Mouse (Mus musculus) layer of hippocampus, adult 9-11 months (tissue): Measurements from ENCODE around the gene Spata25.
A peak's percentile ranks its signal among the peaks of the same experiment; 100 is the strongest.
"Not testable (repeated sequence)": the region's sequence is repeated elsewhere in the genome, so short reads cannot be mapped to it uniquely, and the experiment has no call there.

Experiments used
- DNase-seq: peaks from one replicate; pipeline ENCODE4 v3.0.0; 2022

Gene Spata25

GRCm38 (mm10) chr2:164803921-164804313, 24.4 kb downstream of the Spata25 start:
- no peak for DNase-seq

DNA sequence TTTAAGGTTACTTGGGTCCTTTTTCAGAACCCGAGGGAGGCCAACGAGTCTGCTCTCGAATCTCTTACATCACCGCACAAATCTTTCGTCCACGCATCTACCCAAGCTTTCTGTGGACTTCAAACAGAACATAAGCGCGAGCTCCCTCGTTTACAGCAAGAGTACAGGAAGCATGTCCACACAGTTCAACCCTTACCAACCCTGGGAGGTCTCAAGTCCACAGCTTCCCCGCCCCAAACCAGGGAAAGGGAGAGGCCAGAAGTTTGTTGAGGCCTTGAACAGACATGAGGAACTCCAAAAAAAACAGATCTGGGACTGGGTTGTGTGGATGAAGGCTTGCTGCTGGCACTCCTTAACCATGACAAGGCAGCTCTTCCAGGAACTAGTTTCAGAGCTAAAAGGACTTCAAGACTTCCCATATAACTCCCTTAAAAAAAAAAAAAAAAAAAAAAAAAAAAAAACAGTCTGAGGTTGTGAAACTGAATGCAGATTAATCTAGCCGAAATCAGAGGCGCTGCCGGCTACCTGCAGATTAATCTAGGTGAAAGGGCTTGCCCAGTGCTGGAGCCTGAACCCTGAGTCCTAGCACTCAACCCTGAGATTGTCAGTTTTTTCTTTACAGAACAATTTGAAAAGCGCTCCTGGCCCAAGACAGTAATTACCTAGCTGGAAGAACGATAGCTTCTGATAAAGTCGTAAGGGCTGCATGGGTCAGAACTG, 25.0 kb downstream of the Spata25 start:
- DNase-seq, result no peak

GRCm38 (mm10) chr2:164800252-164801004, 27.9 kb downstream of the Spata25 start:
- no peak for DNase-seq

DNA sequence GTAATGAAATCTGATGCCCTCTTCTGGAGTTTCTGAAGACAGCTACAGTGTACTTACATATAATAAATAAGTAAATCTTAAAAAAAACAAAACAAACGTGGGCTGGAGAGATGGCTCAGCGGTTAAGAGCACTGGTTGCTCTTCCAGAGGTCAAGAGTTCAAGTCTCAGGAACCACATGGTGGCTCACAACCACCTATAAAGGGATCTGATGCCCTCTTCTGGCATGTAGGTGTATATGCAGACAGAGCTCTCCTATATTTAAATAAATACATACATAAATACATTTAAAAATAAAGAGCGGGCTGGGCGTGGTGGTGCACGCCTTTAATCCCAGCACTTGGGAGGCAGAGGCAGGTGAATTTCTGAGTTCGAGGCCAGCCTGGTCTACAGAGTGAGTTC, 29.8 kb downstream of the Spata25 start:
- DNase-seq, result not testable (repeated sequence)

DNA sequence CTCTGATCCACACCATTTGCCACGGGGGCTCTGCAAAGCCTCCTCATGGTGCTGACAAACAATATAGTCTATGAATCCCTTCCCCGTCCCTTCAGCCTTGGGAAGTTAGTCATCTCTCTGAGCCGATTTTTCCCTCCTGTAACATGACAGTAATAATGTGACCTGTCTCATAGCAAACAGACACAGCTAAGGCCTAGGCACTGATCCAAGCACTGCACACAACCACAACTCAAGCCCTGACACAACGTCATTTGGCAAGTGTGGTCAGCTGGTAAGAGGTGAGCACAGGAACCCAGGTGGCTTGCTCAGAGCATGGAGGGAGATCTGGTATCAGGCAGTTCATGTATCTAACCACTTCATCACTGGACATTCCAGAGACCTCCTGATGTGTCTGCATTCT, 32.5 kb downstream of the Spata25 start:
- DNase-seq, result no peak

DNA sequence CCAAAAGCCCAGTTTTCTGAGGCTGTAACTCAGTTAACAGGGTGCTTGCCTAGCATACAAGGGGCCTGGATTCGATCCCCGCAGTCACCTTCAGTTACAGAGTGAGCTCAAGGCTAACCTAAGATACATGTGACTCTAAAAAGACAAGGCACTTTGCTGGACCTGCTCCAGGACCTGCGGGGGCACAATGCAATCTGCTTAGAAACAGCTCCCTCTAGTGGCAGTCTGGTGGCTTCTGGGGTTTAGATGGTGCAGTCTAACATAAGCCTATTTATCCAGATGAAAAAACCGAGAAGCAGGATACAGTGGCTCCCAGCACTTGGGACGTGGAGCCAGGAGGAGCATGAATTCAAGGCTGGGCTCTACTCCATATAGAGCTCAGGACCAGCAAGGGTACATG, 34.0 kb downstream of the Spata25 start:
- DNase-seq, result peak; percentile 84

GRCm38 (mm10) chr2:164793772-164794171, 34.6 kb downstream of the Spata25 start:
- DNase-seq, result no peak

DNA sequence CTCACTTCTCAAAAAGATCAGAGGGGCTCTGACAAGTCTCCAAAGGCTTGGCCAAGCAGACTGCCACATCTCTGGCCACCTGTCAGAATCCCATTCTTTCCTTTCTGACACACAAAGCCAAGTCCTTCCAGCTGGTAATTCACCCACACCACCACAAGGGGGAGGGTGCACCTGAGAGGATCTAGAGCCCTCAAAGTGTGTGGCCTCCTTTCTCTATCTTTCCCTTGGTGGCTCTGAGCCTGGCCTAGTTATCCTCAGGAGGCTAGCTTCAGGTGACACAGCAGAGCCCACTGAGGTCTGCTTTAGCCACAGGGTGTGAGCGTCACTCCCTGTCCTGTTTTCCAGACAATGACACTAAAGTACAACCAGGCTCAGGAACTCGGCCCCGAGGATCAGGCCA, 35.1 kb downstream of the Spata25 start:
- DNase-seq, result peak; percentile 47

- no peak for DNase-seq
These were observed 35.7 kb downstream of the Spata25 start for GRCm38 (mm10) chr2:164792400-164793190.

DNA sequence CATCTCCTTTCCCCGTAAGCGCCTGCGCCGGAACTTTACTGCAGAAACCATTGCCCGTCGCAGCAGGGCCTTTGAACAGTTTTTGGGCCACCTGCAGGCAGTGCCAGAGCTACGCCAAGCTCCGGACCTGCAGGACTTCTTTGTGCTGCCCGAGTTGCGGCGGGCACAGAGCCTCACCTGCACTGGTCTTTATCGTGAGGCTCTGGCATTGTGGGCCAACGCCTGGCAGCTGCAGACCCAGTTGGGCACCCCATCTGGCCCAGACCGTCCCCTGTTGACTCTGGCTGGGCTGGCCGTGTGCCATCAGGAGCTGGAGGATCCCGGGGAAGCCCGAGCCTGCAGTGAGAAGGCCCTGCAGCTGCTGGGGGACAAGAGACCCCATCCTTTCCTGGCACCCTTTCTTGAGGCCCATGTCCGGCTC, 36.5 kb downstream of the Spata25 start:
- DNase-seq, result no peak

DNA sequence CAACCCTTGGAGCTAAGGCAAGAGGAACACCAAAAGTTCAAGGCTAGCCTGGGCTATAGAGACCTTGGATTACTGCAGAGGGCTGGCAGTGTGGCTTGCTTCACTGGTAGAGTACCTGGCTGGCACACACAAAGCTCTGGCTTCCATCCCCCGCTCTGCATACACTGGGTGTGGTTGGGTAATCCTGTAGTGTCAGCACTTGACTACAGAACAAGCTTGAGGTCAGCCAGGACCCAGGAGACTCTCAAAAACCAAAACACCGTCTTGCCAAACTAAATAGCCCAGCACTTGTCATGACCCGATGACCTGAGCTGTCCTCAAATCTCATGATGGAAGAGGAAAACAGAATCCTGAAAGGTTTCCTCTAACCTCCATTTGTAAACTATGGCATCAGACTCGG, 37.9 kb downstream of the Spata25 start:
- DNase-seq, result no peak

GRCm38 (mm10) chr2:164788411-164788810, 39.9 kb downstream of the Spata25 start:
- DNase-seq, result no peak

DNA sequence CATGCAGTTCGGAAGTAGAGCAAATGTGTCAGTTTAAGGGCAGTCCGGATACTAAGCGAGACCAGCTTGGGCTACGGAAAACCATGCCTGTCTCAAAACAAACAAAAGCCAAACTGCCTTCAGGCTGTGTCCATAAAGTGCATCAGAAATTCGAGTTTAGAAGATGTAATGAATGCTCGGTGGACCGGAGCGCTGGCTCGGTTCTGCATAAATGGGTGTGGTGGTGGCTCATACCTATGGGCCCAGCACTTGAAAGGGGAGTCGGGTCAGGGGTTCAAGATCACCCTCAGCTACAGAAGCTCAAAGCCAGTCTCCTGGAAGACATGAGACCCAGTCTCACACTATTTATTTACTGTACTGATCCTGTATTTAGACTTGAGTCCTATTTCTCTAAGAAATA, 40.6 kb downstream of the Spata25 start:
- no peak for DNase-seq

- no peak for DNase-seq
These were observed 41.3 kb downstream of the Spata25 start for GRCm38 (mm10) chr2:164787032-164787431.

DNA sequence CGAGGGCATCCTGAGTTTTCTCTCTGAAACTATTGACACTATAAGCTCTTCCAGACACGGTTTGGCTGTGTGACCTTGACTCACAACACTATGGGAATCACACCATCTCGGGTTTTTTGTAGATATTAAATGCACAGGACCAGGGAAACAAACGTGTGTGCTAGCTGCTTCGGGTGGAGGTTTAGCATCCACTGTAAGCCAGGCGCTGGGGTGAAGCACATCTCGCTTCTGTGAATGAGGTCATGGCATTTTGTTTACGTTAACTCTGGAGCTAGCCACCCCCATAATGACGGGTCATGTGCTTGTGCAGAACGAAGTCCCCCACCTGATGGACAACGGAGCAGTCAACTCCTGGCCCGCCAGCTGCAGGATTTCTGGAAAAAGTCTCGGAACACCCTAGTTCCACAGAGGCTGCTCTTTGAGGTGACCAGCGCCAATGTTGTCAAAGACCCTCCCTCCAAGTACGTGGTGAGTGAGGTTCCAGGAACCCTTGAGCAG, 41.9 kb downstream of the Spata25 start:
- DNase-seq, result no peak

DNA sequence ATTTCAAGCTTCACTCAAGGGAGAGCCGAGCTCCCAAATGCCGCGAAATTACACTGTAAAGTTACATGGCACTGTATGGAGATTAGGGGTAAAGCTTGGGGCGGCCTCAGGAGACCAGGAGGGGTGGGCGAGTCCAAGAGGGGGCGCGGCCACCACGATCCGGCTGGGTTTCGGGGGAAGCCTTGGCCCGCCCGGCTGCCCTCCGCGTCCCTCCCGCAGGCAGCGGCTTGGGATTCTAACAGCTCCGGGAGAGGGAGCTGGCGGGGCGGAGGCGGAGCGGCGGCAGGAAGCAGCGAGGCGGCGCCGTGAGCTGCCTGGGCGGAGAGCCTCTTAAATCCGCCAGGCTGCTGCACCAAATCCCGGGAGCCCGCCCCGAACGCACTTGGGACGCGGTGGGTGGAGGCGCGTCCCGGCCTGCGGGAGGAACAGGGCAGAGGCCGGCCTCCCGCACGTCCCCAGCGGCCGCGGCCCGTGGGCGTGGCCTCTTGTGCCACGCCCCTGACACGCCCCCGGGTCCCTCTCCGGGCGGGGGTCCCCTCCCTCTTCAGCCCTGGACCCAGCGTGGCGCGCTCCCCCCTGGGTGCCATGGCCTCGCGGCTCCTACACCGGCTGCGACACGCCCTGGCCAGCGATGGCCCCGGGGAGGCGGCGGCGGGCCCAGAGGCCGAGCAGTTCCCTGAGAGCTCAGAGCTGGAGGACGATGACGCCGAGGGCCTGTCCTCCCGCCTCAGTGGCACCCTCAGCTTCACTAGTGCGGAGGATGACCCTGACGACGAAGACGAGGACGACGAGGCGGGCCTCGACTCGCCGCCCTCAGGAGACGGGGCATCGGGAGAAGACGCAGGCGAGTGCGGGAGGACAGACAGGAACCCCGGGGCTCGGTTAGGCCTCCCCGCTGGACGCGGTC, 42.6 kb downstream of the Spata25 start, which contains the start of gene Snx21:
Snx21 (plus strand) TSS at position 343 of the 907 bp plus-strand sequence.
- DNase-seq, result peak; percentile 91

DNA sequence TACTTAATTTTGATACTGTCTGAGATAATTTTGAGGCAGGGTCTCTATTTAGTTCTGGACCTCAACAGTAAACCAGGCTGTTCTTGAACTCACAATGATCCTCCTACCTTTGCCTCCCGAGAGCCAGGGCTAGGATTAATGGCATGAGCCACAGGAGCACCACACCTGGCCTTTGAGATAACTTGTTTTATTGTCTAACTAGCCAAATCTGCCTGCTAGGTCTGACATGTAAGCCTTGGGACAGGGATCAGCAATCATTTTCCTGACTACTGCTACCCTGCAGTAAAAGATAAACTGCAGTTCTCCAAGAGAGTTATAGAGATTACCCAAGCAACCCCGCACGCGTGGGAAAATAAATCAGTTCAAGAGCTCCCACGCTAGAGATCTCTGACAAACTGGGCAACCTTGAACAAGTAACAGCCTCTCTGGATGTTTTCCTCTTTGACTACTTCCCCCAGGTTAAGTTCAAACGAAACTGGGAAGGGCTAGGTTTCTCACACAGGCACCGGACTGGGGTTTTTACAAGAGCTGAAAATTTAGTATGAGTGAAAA, 43.4 kb downstream of the Spata25 start:
- DNase-seq, result no peak

GRCm38 (mm10) chr2:164783926-164784581, 44.3 kb downstream of the Spata25 start:
- DNase-seq, result no peak

DNA sequence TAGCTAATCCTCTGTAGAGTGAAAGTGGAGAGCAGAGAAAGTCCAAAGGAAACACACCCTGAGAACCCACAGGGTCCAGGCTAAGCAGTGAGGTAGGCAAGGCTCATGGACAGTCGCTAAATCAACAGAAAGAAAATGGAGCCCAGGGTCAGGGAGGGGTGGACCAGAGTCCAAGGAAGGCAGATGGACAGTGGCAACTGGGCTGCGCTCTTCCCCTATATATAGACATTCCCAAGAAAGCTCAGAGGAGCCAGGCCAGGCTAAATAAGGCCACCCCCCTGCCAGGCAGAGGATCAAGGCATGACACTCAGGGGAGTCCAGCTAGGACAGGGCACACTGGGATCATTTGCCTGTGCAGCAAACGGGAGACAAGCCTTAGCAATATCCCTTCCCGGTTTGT, 46.5 kb downstream of the Spata25 start:
- no peak for DNase-seq

- no peak for DNase-seq
These were observed 48.8 kb downstream of the Spata25 start, which contains the start of gene Tnnc2 for GRCm38 (mm10) chr2:164779481-164780086. Gene Tnnc2 (minus strand): TSS chr2:164779967.

- no peak for DNase-seq
These were observed 49.5 kb downstream of the Spata25 start for GRCm38 (mm10) chr2:164778809-164779208.
